Mouse (Mus musculus) adrenal gland, postnatal 10 days (tissue): Measurements from ENCODE around the gene Rras2. TPM values are rescaled to one million over a fixed set of nuclear protein-coding genes. Genes with fewer than 3 reads are reported as not detected.
A peak's percentile ranks its signal among the peaks of the same experiment; 100 is the strongest.

Source experiments
- DNase-seq: peaks from one replicate; pipeline ENCODE4 v3.0.0; 2021; ENCODE audit warnings: mixed read lengths
- total RNA-seq, 2 experiments: library from RNA; stranded (reverse); gene quantifications; 2 replicates each; pipeline ENCODE4 v1.2.3; 2021

Gene Rras2
- total RNA-seq, 2 experiments from 2014 or later = 36.5 to 39.1 TPM

GRCm38 (mm10) chr7:114071851-114072616 is 45.5 kb downstream of the Rras2 start:
- no peak for DNase-seq

- no peak for DNase-seq
Measured at GRCm38 (mm10) chr7:114071395-114071794, 46.2 kb downstream of the Rras2 start.

- DNase-seq = peak; percentile 44
Measured at GRCm38 (mm10) chr7:114070458-114070840, 47.1 kb downstream of the Rras2 start.

GRCm38 (mm10) chr7:114069726-114070457 is 47.7 kb downstream of the Rras2 start:
- no peak for DNase-seq

GRCm38 (mm10) chr7:114068956-114069533 is 48.5 kb downstream of the Rras2 start:
- DNase-seq = peak; percentile 39

GRCm38 (mm10) chr7:114066529-114067178 is 50.9 kb downstream of the Rras2 start:
- peak; percentile 91 for DNase-seq

GRCm38 (mm10) chr7:114065407-114066185 is 52.0 kb downstream of the Rras2 start:
- no peak for DNase-seq

- DNase-seq = no peak
Measured at GRCm38 (mm10) chr7:114063966-114064365, 53.6 kb downstream of the Rras2 start.

GRCm38 (mm10) chr7:114063534-114063933 is 54.0 kb downstream of the Rras2 start:
- no peak for DNase-seq

- peak; percentile 51 for DNase-seq
Measured at GRCm38 (mm10) chr7:114062451-114062850, 55.1 kb downstream of the Rras2 start.

GRCm38 (mm10) chr7:114060445-114060844 is 57.1 kb downstream of the Rras2 start:
- no peak for DNase-seq

- DNase-seq = no peak
Measured at GRCm38 (mm10) chr7:114058927-114059441, 58.6 kb downstream of the Rras2 start.

- no peak for DNase-seq
Measured at GRCm38 (mm10) chr7:114058166-114058565, 59.4 kb downstream of the Rras2 start.

- DNase-seq = no peak
Measured at GRCm38 (mm10) chr7:114053720-114054119, 63.9 kb downstream of the Rras2 start.

GRCm38 (mm10) chr7:114045814-114046213 is 71.8 kb downstream of the Rras2 start:
- DNase-seq = no peak

GRCm38 (mm10) chr7:114043929-114044549 is 73.5 kb downstream of the Rras2 start:
- no peak for DNase-seq

GRCm38 (mm10) chr7:114042973-114043928 is 74.3 kb downstream of the Rras2 start:
- no peak for DNase-seq

- no peak for DNase-seq
Measured at GRCm38 (mm10) chr7:114041349-114041748, 76.2 kb downstream of the Rras2 start.

- DNase-seq = no peak
Measured at GRCm38 (mm10) chr7:114037237-114037636, 80.3 kb downstream of the Rras2 start.

- peak; percentile 81 for DNase-seq
Measured at GRCm38 (mm10) chr7:114029596-114029995, 88.0 kb downstream of the Rras2 start.
